Mouse (Mus musculus) kidney, embryonic 16.5 days (tissue): ENCODE results near the gene Cdk5. TPM values are rescaled to one million over a fixed set of nuclear protein-coding genes. Genes with fewer than 3 reads are reported as not detected.

Experiments used
- polyA plus RNA-seq: library from polyadenylated mRNA; unstranded; fragments of >200 nt; fragmentation: Nextera tagmentation; extraction: Ambion mirVana; gene quantifications from 2 replicates; pipeline ENCODE4 v1.2.1, GENCODE M21; 2015

Cdk5 gene
- polyA plus RNA-seq, 1 experiment from 2014 or later = 51.1 TPM

Other genes starting within 250 kb of the Cdk5 start
- 5.9 and 6.5 TPM in 2 replicates for gene Kcnh2, start 71.9 kb downstream of the Cdk5 start, polyA plus RNA-seq
- gene Nos3, start 58.7 kb downstream of the Cdk5 start, polyA plus RNA-seq = 19.7 and 20.3 TPM in 2 replicates
- 1.0 and 1.7 TPM in 2 replicates for gene Atg9b, start 31.4 kb downstream of the Cdk5 start, polyA plus RNA-seq
- gene Abcb8, start 29.9 kb downstream of the Cdk5 start, polyA plus RNA-seq = 76.1 and 80.3 TPM in 2 replicates
- 0.40 and 0.55 TPM in 2 replicates for gene Asic3, start 10.1 kb downstream of the Cdk5 start, polyA plus RNA-seq
- gene Slc4a2, start 307 bp upstream of the Cdk5 start, polyA plus RNA-seq = 52.5 and 53.8 TPM in 2 replicates
- 143 and 147 TPM in 2 replicates for gene Fastk, start 21.8 kb upstream of the Cdk5 start, polyA plus RNA-seq
- 29.4 and 32.8 TPM in 2 replicates for gene Tmub1, start 24.3 kb upstream of the Cdk5 start, polyA plus RNA-seq
- gene Agap3, start 28.6 kb upstream of the Cdk5 start, polyA plus RNA-seq = 15.0 and 21.0 TPM in 2 replicates
- 0.08 TPM in 1 of 2 replicates, not detected in the other for gene Gbx1, start 103.7 kb upstream of the Cdk5 start, polyA plus RNA-seq
- 0.42 and 0.71 TPM in 2 replicates for gene Asb10, start 117.4 kb upstream of the Cdk5 start, polyA plus RNA-seq
- 0.16 and 0.41 TPM in 2 replicates for gene 4931409K22Rik, start 133.3 kb upstream of the Cdk5 start, polyA plus RNA-seq
- gene Abcf2, start 153.9 kb upstream of the Cdk5 start, polyA plus RNA-seq = 118 TPM in 2 replicates
- 27.1 and 28.3 TPM in 2 replicates for gene Chpf2, start 163.2 kb upstream of the Cdk5 start, polyA plus RNA-seq
- gene Smarcd3, start 200.9 kb upstream of the Cdk5 start, polyA plus RNA-seq = 24.5 and 25.0 TPM in 2 replicates